Mouse (Mus musculus) forebrain, embryonic 13.5 days (tissue): ENCODE measurements around the gene Samd10. TPM values are rescaled to one million over a fixed set of nuclear protein-coding genes. Genes with fewer than 3 reads are reported as not detected.

ENCODE experiments used
- ATAC-seq: fragments of 200-750 bp; cut with Nextera tagmentation; 2 replicates; pipeline ENCODE4 v1.8.0; 2017
- H3K27ac ChIP-seq: fragments of 300-500 bp; sonication (generic); 2 replicates; pipeline ENCODE4 v1.5.1; 2015; ENCODE audit warnings: inconsistent platforms, mild to moderate bottlenecking, moderate library complexity
- H3K27me3 ChIP-seq: fragments of 300-500 bp; sonication (generic); 2 replicates; pipeline ENCODE4 v1.6.1; 2015; ENCODE audit warnings: mild to moderate bottlenecking, inconsistent platforms
- H3K36me3 ChIP-seq: fragments of 300-500 bp; sonication (generic); 2 replicates; pipeline ENCODE4 v1.6.1; 2015; ENCODE audit warnings: mild to moderate bottlenecking, inconsistent platforms; ENCODE audit not compliant: poor library complexity, severe bottlenecking
- H3K4me1 ChIP-seq: fragments of 300-500 bp; sonication (generic); 2 replicates; pipeline ENCODE4 v1.6.1; 2015; ENCODE audit warnings: inconsistent platforms
- H3K4me2 ChIP-seq: fragments of 300-500 bp; sonication (generic); 2 replicates; pipeline ENCODE4 v1.6.1; 2015; ENCODE audit warnings: inconsistent platforms, mild to moderate bottlenecking, moderate library complexity
- H3K4me3 ChIP-seq: fragments of 300-500 bp; sonication (generic); 2 replicates; pipeline ENCODE4 v1.5.1; 2015; ENCODE audit warnings: mild to moderate bottlenecking, inconsistent platforms
- H3K9ac ChIP-seq: fragments of 300-500 bp; sonication (generic); 2 replicates; pipeline ENCODE4 v1.6.1; 2015; ENCODE audit warnings: mild to moderate bottlenecking, inconsistent platforms
- H3K9me3 ChIP-seq: fragments of 300-500 bp; sonication (generic); replicated peaks from 2 replicates; pipeline ENCODE4 v1.6.1; 2016; ENCODE audit warnings: inconsistent platforms
- WGBS: fragments of 180-500 bp; shearing (Covaris S2); methylation state at CpG from one replicate; pipeline ENCODE4 v1.1.7; 2015; 5-methylcytosine and 5-hydroxymethylcytosine counted together
- polyA plus RNA-seq: library from polyadenylated mRNA; unstranded; fragments of >200 nt; fragmentation: Nextera tagmentation; extraction: Ambion mirVana; gene quantifications from 2 replicates; pipeline ENCODE4 v1.2.1, GENCODE M21; 2015

The Samd10 gene
- polyA plus RNA-seq, 1 experiment from 2014 or later, result 88.7 TPM

GRCm38 (mm10) chr2:181571941-181572670 lies 26.9 kb downstream of the Samd10 start:
- Histone ChIP-seq H3K9me3 (no peaks in the 10 kb centered on the region), H3K36me3 (peaks cover 26% of the 10 kb centered on the region; the same call in 1 of the 2 replicates), H3K27me3 (no peaks in the 10 kb centered on the region), H3K27ac (no peak overlapping the region), H3K4me3 (no peak overlapping the region), H3K4me1 (no peaks in the 10 kb centered on the region), H3K9ac (no peak overlapping the region), H3K4me2 (no peak overlapping the region)
- ATAC-seq, result no peak
- 90% methylated on average over 11 of the region's 11 CpGs for WGBS

- H3K27me3 ChIP-seq, result no peaks in the 10 kb centered on the region
- H3K4me3 ChIP-seq, result no peak overlapping the region
- no peak overlapping the region for H3K27ac ChIP-seq
- no peak for ATAC-seq
- WGBS, result 67% methylated on average over 6 of the region's 6 CpGs
- H3K36me3 ChIP-seq, result peaks cover 26% of the 10 kb centered on the region; the same call in 1 of the 2 replicates
- H3K4me2 ChIP-seq, result no peak overlapping the region
- no peak overlapping the region for H3K9ac ChIP-seq
- H3K4me1 ChIP-seq, result no peaks in the 10 kb centered on the region
- H3K9me3 ChIP-seq, result no peaks in the 10 kb centered on the region
Measured at GRCm38 (mm10) chr2:181570921-181571595, 28.0 kb downstream of the Samd10 start.

DNA sequence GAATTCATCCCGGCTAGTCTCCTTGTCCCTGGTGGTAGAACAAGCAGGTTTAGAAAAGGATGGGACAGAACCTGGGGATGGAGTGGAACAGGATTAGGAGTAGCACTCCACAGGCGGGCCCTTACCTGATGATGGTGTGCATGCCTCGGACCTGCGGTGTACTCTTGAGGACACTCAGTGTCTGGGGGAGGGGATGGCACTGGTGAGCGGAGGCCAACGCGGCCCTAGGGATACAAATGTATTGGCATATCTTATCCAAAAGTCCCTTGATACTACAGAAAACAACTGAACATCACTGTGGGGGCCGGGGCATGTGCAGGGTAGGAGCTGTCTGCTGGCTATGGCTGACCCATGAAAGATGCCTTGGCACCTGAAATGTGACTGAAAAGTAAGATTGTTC lies 28.6 kb downstream of the Samd10 start:
- Histone ChIP-seq H3K4me2 (no peak overlapping the region), H3K9me3 (no peaks in the 10 kb centered on the region), H3K9ac (no peak overlapping the region), H3K27ac (no peak overlapping the region), H3K4me1 (no peaks in the 10 kb centered on the region), H3K27me3 (no peaks in the 10 kb centered on the region), H3K4me3 (no peak overlapping the region), H3K36me3 (peaks cover 26% of the 10 kb centered on the region; the same call in 1 of the 2 replicates)
- ATAC-seq, result no peak
- WGBS, result 88% methylated on average over 8 of the region's 8 CpGs

- Histone ChIP-seq H3K4me1 (no peaks in the 10 kb centered on the region), H3K27ac (no peak overlapping the region), H3K27me3 (no peaks in the 10 kb centered on the region), H3K4me3 (no peak overlapping the region), H3K9me3 (no peaks in the 10 kb centered on the region), H3K9ac (no peak overlapping the region), H3K4me2 (no peak overlapping the region), H3K36me3 (peaks cover 25% of the 10 kb centered on the region; the same call in 1 of the 2 replicates)
- no peak for ATAC-seq
- WGBS, result 95% methylated on average over 10 of the region's 10 CpGs
Measured at GRCm38 (mm10) chr2:181569856-181570255, 29.2 kb downstream of the Samd10 start.

- H3K27me3 ChIP-seq, result no peaks in the 10 kb centered on the region
- H3K9ac ChIP-seq, result no peak overlapping the region
- no peaks in the 10 kb centered on the region for H3K9me3 ChIP-seq
- no peak overlapping the region for H3K4me3 ChIP-seq
- H3K4me1 ChIP-seq, result no peaks in the 10 kb centered on the region
- 79% methylated on average over 7 of the region's 7 CpGs for WGBS
- no peak overlapping the region for H3K27ac ChIP-seq
- ATAC-seq, result no peak
- H3K4me2 ChIP-seq, result no peak overlapping the region
- H3K36me3 ChIP-seq, result 0 out of 2 replicates have a peak, but pooled peaks cover 13% of the 10 kb centered on the region
Measured at GRCm38 (mm10) chr2:181568272-181569008, 30.6 kb downstream of the Samd10 start.

- H3K9ac ChIP-seq, result no peak overlapping the region
- WGBS, result 88% methylated on average over 3 of the region's 3 CpGs
- no peak overlapping the region for H3K4me3 ChIP-seq
- H3K27ac ChIP-seq, result no peak overlapping the region
- no peaks in the 10 kb centered on the region for H3K9me3 ChIP-seq
- H3K27me3 ChIP-seq, result no peaks in the 10 kb centered on the region
- H3K4me2 ChIP-seq, result no peak overlapping the region
- no peaks in the 10 kb centered on the region for H3K4me1 ChIP-seq
- H3K36me3 ChIP-seq, result 0 out of 2 replicates have a peak, but pooled peaks cover 2% of the 10 kb centered on the region
- ATAC-seq, result no peak
Measured at GRCm38 (mm10) chr2:181567338-181567737, 31.7 kb downstream of the Samd10 start.

DNA sequence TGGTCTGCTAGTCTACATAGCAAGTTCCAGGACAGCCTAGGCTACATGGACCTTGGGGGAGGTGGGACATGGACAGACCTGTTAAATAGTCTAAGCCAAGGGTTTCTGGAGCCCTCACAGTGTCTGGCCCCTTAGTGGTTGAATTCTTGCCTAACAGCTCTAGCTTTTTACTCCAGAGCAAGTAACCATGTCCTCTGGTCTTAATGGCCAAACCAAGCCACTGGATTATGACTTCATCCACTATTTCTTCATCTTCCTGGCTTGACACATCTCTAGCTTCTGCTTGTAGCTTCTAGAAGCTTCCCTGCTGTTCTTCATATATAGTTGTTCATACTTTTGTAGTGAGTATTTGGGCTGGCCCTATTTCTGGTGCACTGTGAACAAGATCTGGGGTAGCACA lies 45.2 kb downstream of the Samd10 start:
- H3K4me3 ChIP-seq, result no peak overlapping the region
- no peak for ATAC-seq
- H3K4me2 ChIP-seq, result no peak overlapping the region
- no peak overlapping the region for H3K27ac ChIP-seq
- H3K4me1 ChIP-seq, result no peaks in the 10 kb centered on the region
- H3K9me3 ChIP-seq, result no peaks in the 10 kb centered on the region
- H3K27me3 ChIP-seq, result no peaks in the 10 kb centered on the region
- H3K9ac ChIP-seq, result no peak overlapping the region
- peaks cover 52% of the 10 kb centered on the region for H3K36me3 ChIP-seq

- peaks cover 78% of the 10 kb centered on the region for H3K36me3 ChIP-seq
Measured at GRCm38 (mm10) chr2:181550233-181550632, 48.8 kb downstream of the Samd10 start.

DNA sequence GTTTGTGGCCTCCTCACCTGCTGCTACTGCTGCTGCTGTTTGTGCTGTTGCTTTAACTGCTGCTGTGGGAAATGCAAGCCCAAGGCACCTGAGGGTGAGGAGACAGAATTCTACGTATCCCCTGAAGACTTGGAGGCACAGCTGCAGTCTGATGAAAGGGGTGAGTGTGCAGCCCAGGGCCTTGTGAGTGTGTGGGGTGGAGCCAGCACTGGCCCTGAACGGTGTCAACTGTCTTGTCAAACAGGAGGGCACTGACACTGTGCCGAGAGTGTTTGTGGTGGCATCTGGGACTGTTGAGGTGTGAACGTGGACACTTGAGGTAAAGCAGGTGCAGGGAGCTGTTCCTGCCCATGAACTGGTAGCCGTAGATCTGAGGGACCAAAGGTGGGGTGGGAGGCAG lies 50.3 kb downstream of the Samd10 start:
- ATAC-seq, result no peak
- no peak overlapping the region for H3K4me3 ChIP-seq
- no peaks in the 10 kb centered on the region for H3K27me3 ChIP-seq
- H3K9ac ChIP-seq, result no peak overlapping the region
- WGBS, result 88% methylated on average over 5 of the region's 5 CpGs
- H3K9me3 ChIP-seq, result no peaks in the 10 kb centered on the region
- no peak overlapping the region for H3K4me2 ChIP-seq
- peaks cover 72% of the 10 kb centered on the region for H3K36me3 ChIP-seq
- H3K27ac ChIP-seq, result no peak overlapping the region
- no peaks in the 10 kb centered on the region for H3K4me1 ChIP-seq

More at GRCm38 (mm10) chr2:181550233-181550632, 48.8 kb downstream of the Samd10 start:
- no peaks in the 10 kb centered on the region for H3K9me3 ChIP-seq
- 98% methylated on average over 2 of the region's 2 CpGs for WGBS
- no peaks in the 10 kb centered on the region for H3K27me3 ChIP-seq
- H3K9ac ChIP-seq, result no peak overlapping the region
- H3K4me3 ChIP-seq, result no peak overlapping the region
- ATAC-seq, result no peak
- no peak overlapping the region for H3K27ac ChIP-seq
- H3K4me2 ChIP-seq, result no peak overlapping the region
- no peaks in the 10 kb centered on the region for H3K4me1 ChIP-seq

- 74% methylated on average over 1 of the region's 1 CpGs for WGBS
- ATAC-seq, result no peak
- Histone ChIP-seq H3K27ac (no peak overlapping the region), H3K9ac (no peak overlapping the region), H3K4me2 (no peak overlapping the region), H3K9me3 (no peaks in the 10 kb centered on the region), H3K36me3 (peaks cover 68% of the 10 kb centered on the region), H3K27me3 (no peaks in the 10 kb centered on the region), H3K4me1 (no peaks in the 10 kb centered on the region), H3K4me3 (no peak overlapping the region)
Measured at GRCm38 (mm10) chr2:181548227-181548626, 50.8 kb downstream of the Samd10 start.

DNA sequence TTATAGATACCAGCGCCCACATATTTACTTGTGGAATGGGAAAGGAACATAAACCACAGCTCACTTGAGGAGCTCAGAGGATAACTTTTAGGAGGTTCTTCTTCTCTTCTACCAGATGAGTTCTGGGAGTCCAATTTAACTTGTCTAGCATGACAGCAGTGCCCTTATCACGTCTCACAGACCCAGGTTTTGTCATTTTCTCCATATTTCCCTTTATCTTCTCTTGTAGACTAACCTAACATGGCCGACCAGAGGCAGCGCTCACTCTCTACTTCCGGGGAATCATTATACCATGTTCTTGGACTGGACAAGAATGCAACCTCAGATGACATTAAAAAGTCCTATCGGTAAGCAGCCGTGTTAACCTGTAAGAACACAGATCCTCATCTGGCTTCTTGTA lies 52.9 kb downstream of the Samd10 start:
- Histone ChIP-seq H3K4me3 (no peak overlapping the region), H3K27ac (no peak overlapping the region), H3K9ac (no peak overlapping the region), H3K36me3 (peaks cover 50% of the 10 kb centered on the region), H3K9me3 (no peaks in the 10 kb centered on the region), H3K27me3 (no peaks in the 10 kb centered on the region), H3K4me2 (no peak overlapping the region), H3K4me1 (no peaks in the 10 kb centered on the region)
- WGBS, result 95% methylated on average over 7 of the region's 7 CpGs
- no peak for ATAC-seq
